Mouse (Mus musculus) C2C12 (cell line): ENCODE results near the gene Atg5. TPM values are rescaled to one million over a fixed set of nuclear protein-coding genes. Genes with fewer than 3 reads are reported as not detected.

ENCODE experiments used
- H3K27me3 ChIP-seq: one replicate; pipeline ENCODE4 v1.6.1; 2011; ENCODE audit not compliant: control insufficient read depth, insufficient read depth, insufficient read length
- H3K36me3 ChIP-seq: one replicate; pipeline ENCODE4 v1.6.1; 2011; ENCODE audit not compliant: control insufficient read depth, insufficient read depth
- H3K4me3 ChIP-seq: one replicate; pipeline ENCODE4 v1.5.1; 2011; ENCODE audit warnings: mild to moderate bottlenecking, control low read depth; ENCODE audit not compliant: poor library complexity, insufficient read depth, severe bottlenecking
- H3K79me2 ChIP-seq: one replicate; pipeline ENCODE4 v1.6.1; 2011; ENCODE audit not compliant: control insufficient read depth, insufficient read depth
- H3K79me3 ChIP-seq: one replicate; pipeline ENCODE4 v1.6.1; 2011; ENCODE audit warnings: low read depth, control low read depth
- H3ac ChIP-seq: one replicate; pipeline ENCODE3; 2011; ENCODE audit warnings: low read depth; ENCODE audit not compliant: control insufficient read depth, insufficient read length
- CEBPB ChIP-seq: IDR thresholded peaks from one replicate; pipeline ENCODE4 v1.6.1; 2011; ENCODE audit warnings: low read depth, mild to moderate bottlenecking, control low read depth, moderate library complexity
- CTCF ChIP-seq: IDR thresholded peaks from one replicate; pipeline ENCODE4 v1.5.1; 2011; ENCODE audit not compliant: control insufficient read depth, insufficient read depth, insufficient read length
- FOSL1 ChIP-seq: IDR thresholded peaks from one replicate; pipeline ENCODE4 v1.8.0; 2011; ENCODE audit warnings: mild to moderate bottlenecking, low read length; ENCODE audit not compliant: poor library complexity, insufficient read depth, severe bottlenecking
- MAX ChIP-seq: IDR thresholded peaks from one replicate; pipeline ENCODE4 v1.6.1; 2011; ENCODE audit warnings: mild to moderate bottlenecking, control low read depth
- MYOD1 ChIP-seq: IDR thresholded peaks from one replicate; pipeline ENCODE4 v1.6.1; 2011; ENCODE audit warnings: low read depth; ENCODE audit not compliant: control insufficient read depth, insufficient read length
- MYOG ChIP-seq: IDR thresholded peaks from one replicate; pipeline ENCODE4 v1.6.1; 2011; ENCODE audit not compliant: control insufficient read depth, insufficient read length; ENCODE audit errors: extremely low read depth
- USF1 ChIP-seq: IDR thresholded peaks from one replicate; pipeline ENCODE4 v1.6.1; 2011; ENCODE audit warnings: low read depth, mild to moderate bottlenecking, control low read depth, moderate library complexity
- polyA plus RNA-seq: library from polyadenylated mRNA; unstranded; fragments of >200 nt; fragmentation: generic; extraction: Trizol; gene quantifications from one replicate; pipeline ENCODE4 v1.2.1, GENCODE M21; 2012; ENCODE audit warnings: missing spikeins

Gene Atg5
- polyA plus RNA-seq, 1 experiment, result 13.6 TPM

DNA sequence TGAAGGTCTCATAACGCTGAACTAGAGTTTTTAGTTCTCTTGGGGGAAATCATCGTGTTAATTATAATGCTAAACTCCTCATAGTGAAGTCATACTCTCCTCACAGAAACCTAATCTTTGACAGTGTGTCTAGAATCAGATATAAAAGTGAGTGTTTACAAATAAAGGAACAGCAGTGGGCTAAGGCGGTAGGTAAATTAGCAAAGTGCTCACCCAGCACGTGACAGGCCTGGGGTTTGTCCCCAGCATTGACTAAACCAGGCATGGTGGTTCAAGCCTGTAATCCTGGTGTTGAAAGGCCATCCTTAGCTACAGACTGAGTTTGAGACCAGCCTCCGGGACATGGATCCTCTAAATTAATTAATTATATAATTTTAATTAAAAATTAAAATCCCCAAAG lies 110.2 kb downstream of the Atg5 start:
- Histone ChIP-seq H3K79me2 (no peaks in the 10 kb centered on the region), H3ac (no peak overlapping the region), H3K27me3 (no peaks in the 10 kb centered on the region), H3K79me3 (no peaks in the 10 kb centered on the region), H3K4me3 (no peak overlapping the region), H3K36me3 (no peaks in the 10 kb centered on the region)
- no peak for TF ChIP-seq USF1

DNA sequence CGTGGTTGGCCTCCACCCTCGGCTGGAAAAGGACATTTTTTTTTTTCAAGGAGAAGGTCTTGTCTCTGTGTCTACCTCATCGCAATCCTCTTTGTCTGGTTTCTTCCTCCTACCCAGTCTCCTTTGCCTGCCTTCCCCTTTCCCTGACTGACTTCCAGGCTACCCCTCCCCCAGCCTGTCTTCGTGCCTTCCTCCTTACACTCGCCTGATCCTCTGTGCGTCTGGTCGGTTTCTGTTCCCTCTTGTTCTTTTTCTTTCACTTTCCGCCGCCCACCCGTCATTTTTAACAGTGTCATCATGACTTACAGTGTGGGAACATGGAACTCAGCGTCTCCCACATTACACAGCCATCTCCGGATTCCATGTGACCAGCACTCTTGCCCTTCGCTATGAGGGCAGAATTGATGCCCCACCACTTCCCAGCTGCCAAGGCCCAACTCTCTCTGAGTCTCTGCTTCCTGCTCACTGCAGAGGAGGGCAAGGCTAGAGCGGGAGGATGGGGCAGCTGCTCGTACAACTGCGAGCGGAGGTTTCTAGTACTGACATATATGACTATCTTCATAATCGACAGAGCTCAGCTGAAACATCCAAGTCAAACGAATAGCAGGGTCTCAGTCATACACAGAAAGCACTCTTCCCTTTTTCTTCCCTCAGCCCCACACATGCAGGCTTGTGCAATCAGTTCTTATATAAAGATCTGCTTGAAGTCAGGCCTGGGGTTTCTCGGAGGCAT lies 112.5 kb downstream of the Atg5 start:
- H3K4me3 ChIP-seq, result no peak overlapping the region
- H3K36me3 ChIP-seq, result no peaks in the 10 kb centered on the region
- no peaks in the 10 kb centered on the region for H3K79me3 ChIP-seq
- no peak for TF ChIP-seq MYOG
- TF ChIP-seq CTCF, result no peak
- no peak for TF ChIP-seq MYOD1
- TF ChIP-seq FOSL1, result no peak
- no peak for TF ChIP-seq CEBPB
- TF ChIP-seq MAX, result no peak
- no peak for TF ChIP-seq USF1
- no peak overlapping the region for H3ac ChIP-seq
- no peaks in the 10 kb centered on the region for H3K27me3 ChIP-seq
- H3K79me2 ChIP-seq, result no peaks in the 10 kb centered on the region

DNA sequence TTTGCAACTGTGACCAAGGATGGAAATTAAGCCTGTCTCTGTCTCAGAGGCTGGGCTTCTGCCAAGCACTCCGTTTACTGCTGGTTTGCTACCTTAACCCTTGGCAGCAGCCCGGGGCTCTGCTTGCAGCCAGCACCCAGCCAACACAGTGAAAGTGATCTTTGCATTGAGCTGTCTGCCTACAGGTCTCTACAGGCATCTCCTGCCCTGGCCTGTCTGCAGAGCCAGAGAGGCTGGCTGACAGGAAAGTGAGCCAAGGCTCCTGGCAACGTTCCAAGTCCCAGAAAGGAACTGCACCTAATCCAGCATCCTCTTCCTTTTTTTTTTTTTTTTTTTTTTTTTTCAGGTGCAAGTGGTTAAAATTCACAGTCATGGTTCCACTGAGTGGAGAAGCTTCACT lies 113.2 kb downstream of the Atg5 start:
- Histone ChIP-seq H3K79me2 (no peaks in the 10 kb centered on the region), H3ac (no peak overlapping the region), H3K36me3 (no peaks in the 10 kb centered on the region), H3K27me3 (no peaks in the 10 kb centered on the region), H3K4me3 (no peak overlapping the region), H3K79me3 (no peaks in the 10 kb centered on the region)
- no peak for TF ChIP-seq MAX
- no peak for TF ChIP-seq MYOD1
- TF ChIP-seq CTCF, result no peak
- TF ChIP-seq USF1, result no peak
- no peak for TF ChIP-seq FOSL1
- no peak for TF ChIP-seq CEBPB
- TF ChIP-seq MYOG, result no peak

DNA sequence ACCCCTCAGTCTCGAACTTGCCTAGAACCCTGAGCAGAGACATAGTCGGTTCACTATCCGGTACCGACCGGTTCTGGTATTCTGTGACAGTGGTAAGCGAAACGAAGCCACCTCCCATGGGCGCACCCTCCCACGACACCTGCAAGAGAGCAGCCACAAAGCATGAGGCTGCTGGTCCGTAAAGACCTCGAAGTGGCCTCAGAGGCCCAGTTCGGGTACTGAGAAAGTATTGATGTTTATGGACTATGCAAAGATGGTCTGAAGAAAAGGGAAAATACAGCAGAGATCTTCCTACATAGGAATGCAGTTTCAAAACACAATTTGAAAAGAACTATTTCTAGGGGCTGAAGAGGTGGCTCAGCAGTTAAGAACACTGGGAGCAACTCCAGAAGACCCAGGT lies 113.8 kb downstream of the Atg5 start:
- no peaks in the 10 kb centered on the region for H3K79me2 ChIP-seq
- TF ChIP-seq MYOG, result no peak
- TF ChIP-seq MAX, result no peak
- no peak for TF ChIP-seq CEBPB
- TF ChIP-seq MYOD1, result no peak
- no peak for TF ChIP-seq CTCF
- TF ChIP-seq USF1, result no peak
- TF ChIP-seq FOSL1, result no peak
- H3K36me3 ChIP-seq, result no peaks in the 10 kb centered on the region
- no peaks in the 10 kb centered on the region for H3K79me3 ChIP-seq
- H3K27me3 ChIP-seq, result no peaks in the 10 kb centered on the region
- no peak overlapping the region for H3K4me3 ChIP-seq
- H3ac ChIP-seq, result no peak overlapping the region

DNA sequence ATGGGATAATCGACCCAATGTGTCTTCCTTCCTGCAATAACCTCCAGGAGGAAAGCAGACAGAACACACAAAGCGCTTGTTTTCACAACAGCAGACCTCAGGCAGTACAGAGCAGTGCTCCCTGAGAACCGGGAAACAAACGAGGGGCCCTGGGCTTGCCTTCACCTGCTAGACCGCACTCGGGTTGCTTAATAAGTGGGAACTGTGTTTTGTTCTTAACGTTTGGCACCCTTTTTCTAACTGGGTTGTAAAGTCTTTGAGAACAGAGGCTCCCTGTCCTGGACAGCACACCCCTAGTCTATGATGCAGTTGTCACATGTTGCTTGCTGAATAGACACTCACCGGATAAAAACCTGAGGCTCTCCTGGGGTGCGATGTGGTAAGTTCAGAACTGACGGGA lies 115.1 kb downstream of the Atg5 start:
- H3K27me3 ChIP-seq, result no peaks in the 10 kb centered on the region
- no peaks in the 10 kb centered on the region for H3K79me2 ChIP-seq
- no peak overlapping the region for H3K4me3 ChIP-seq
- no peaks in the 10 kb centered on the region for H3K79me3 ChIP-seq
- no peak for TF ChIP-seq MYOD1
- no peak for TF ChIP-seq MYOG
- no peak overlapping the region for H3ac ChIP-seq
- H3K36me3 ChIP-seq, result no peaks in the 10 kb centered on the region

DNA sequence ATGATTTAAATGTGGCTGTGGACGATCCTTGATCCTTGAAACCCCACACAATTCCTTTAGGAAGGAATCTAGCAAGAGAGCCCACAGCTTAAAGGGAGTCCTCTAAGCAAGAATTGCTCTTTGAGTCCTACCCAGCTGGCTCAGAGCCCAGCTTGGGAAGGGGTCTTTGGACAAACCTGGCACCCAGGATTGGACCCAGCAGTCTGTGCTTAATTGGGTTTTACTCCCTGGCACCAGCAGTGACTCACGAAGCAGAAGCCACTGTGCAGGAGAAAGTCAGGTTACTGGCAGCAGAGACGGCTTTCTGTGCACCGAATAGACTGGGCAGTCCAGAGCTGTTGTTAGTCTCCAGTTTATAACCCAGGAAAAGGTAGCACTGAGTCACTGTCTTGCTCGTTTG lies 117.1 kb downstream of the Atg5 start:
- TF ChIP-seq CEBPB (no peak), FOSL1 (no peak), USF1 (no peak), CTCF (no peak), MYOD1 (no peak), MAX (no peak), MYOG (no peak)
- no peaks in the 10 kb centered on the region for H3K36me3 ChIP-seq
- no peaks in the 10 kb centered on the region for H3K79me3 ChIP-seq
- H3K79me2 ChIP-seq, result no peaks in the 10 kb centered on the region
- H3K27me3 ChIP-seq, result no peaks in the 10 kb centered on the region
- no peak overlapping the region for H3ac ChIP-seq
- H3K4me3 ChIP-seq, result no peak overlapping the region
